Mouse (Mus musculus): Measurements from ENCODE around the gene Pgpep1. TPM values are rescaled to one million over a fixed set of nuclear protein-coding genes. Genes with fewer than 3 reads are reported as not detected.
A peak's percentile ranks its signal among the peaks of the same experiment; 100 is the strongest.

The Pgpep1 gene
- polyA plus RNA-seq, 1 experiment from 2014 or later, result 68.2 TPM

DNA sequence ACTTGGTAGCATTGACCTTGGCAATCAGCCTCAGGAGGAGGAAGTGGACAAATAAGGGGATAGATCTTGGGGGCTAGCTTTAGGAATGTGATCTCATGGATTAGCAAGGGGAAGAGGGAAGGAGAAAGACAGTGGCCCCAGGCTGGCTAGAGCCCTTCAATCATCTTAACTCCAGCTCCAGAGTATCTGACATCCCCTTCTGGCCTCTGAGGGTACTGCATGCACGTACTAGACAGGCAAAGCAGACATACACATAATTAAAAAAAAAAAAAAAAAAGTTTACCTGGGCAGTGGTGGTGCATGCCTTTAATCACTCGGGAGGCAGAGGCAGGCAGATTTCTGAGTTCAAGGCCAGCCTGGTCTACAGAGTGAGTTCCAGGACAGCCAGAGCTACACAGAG is 16.1 kb downstream of the Pgpep1 start:
- Histone ChIP-seq H3K9ac (no peak overlapping the region), H3K4me3 (no peak overlapping the region), H3K27ac (no peak overlapping the region), H3K9me3 (no peaks in the 10 kb centered on the region), H3K4me1 (peaks cover 41% of the 10 kb centered on the region), H3K36me3 (peaks cover 8% of the 10 kb centered on the region; the same call in 1 of the 2 replicates), H3K4me2 (replicated peaks) (no peak overlapping the region), H3K27me3 (no peaks in the 10 kb centered on the region)
- WGBS, result 86% methylated on average over 2 of the region's 2 CpGs
- no peak for ATAC-seq (ENCODE audit: low FRiP score, low read depth)

DNA sequence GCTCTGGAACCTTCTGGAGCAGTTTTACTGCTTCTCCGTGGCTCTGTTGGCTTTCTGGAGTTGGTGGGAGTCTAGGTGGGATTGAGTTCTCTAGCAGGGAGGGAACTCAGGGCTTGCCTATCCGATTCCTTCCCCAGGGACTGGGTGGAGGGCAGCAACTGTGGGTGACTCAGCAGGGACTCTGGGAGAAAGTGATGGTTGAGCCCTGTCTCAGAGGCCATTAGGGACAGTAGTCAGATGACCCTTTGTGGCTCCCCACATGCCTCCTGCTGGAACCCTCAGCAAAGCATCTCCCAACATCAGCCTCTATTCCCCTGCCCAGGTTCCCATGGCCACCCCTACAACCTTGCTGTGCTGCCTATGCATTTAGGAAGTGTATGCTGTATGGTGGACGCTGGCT is 17.2 kb downstream of the Pgpep1 start:
- 54% methylated on average over 3 of the region's 3 CpGs for WGBS

DNA sequence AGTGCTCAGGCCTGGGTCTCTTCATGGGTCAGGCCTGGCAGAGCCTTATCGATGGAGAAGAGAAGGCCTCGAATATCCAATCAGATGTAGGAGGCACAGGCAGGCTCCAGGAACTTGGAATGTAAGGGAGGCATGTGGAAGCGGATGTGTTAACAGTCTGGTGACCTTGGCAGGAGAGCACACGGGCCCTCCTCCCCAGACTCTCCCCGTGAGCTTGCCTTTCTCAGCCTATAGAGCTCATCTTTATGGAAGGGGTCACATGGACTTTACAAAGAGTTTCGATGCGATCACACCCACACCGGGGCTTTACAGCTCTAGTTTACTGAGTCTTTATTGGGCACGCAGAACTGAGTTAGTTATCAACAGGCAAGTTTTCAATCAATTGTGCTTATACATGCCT is 21.4 kb downstream of the Pgpep1 start:
- H3K9ac ChIP-seq, result no peak overlapping the region
- no peaks in the 10 kb centered on the region for H3K9me3 ChIP-seq
- 63% methylated on average over 9 of the region's 9 CpGs for WGBS
- H3K4me1 ChIP-seq, result peaks cover 28% of the 10 kb centered on the region
- no peaks in the 10 kb centered on the region for H3K36me3 ChIP-seq
- H3K4me3 ChIP-seq, result no peak overlapping the region
- no peak overlapping the region for H3K4me2 ChIP-seq (replicated peaks)
- ATAC-seq (ENCODE audit: low FRiP score, low read depth), result no peak
- no peak overlapping the region; the same call in 1 of the 2 replicates for H3K27ac ChIP-seq
- no peaks in the 10 kb centered on the region for H3K27me3 ChIP-seq

More for the DNA sequence above, 17.2 kb downstream of the Pgpep1 start:
- no peaks in the 10 kb centered on the region for H3K36me3 ChIP-seq
- H3K4me3 ChIP-seq, result no peak overlapping the region
- no peaks in the 10 kb centered on the region for H3K27me3 ChIP-seq
- no peaks in the 10 kb centered on the region for H3K9me3 ChIP-seq
- no peak overlapping the region for H3K9ac ChIP-seq
- no peak overlapping the region for H3K27ac ChIP-seq
- no peak overlapping the region for H3K4me2 ChIP-seq (replicated peaks)
- peaks cover 37% of the 10 kb centered on the region for H3K4me1 ChIP-seq
- ATAC-seq (ENCODE audit: low FRiP score, low read depth), result no peak

DNA sequence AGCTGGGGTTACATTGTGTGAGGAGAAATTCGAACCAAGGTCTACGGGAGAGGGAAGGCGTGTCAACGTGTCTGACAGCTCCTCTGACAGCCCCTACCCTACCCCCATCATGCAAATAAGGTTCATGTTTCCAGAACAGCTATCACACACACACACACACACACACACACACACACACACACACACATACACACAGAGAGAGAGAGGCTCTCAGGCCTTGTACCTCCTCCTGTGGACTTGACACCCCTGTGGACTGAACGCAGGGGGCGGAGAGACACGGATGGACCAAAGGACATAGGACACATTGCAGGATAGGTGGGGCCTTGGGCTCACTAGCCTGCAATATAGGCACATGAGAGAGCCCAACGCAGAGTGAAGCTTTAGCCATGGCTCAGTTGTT is 23.4 kb downstream of the Pgpep1 start:
- Histone ChIP-seq H3K4me1 (peaks cover 32% of the 10 kb centered on the region), H3K9ac (0 out of 2 replicates have a peak overlapping the region, but pooled peaks have one; percentile 31), H3K4me3 (no peak overlapping the region), H3K4me2 (replicated peaks) (no peak overlapping the region), H3K27ac (no peak overlapping the region), H3K36me3 (no peaks in the 10 kb centered on the region), H3K27me3 (peaks cover 2% of the 10 kb centered on the region), H3K9me3 (no peaks in the 10 kb centered on the region)
- 55% methylated on average over 8 of the region's 8 CpGs for WGBS
- ATAC-seq (ENCODE audit: low FRiP score, low read depth), result no peak

DNA sequence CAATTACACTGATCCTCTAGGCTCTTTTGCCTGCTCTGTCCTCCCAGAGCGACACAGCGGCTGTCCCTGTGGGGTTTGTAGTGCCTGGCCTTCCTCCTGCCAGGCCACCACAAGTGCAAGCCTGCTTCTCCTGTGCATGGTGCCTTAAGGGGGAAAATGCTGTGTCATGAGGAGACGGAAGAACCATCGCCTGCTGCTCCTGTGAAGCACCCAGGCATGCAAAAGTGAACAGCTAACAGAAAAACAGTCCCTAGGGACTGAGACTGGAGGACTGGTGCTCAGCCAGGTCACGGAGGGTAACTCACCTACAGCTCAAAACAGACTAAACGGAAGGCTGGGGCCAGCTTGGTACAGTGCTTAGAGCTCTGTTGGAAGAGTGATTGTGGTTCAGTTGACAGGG is 24.7 kb downstream of the Pgpep1 start:
- peaks cover 14% of the 10 kb centered on the region for H3K27me3 ChIP-seq
- H3K4me3 ChIP-seq, result no peak overlapping the region
- no peak overlapping the region for H3K9ac ChIP-seq
- H3K36me3 ChIP-seq, result no peaks in the 10 kb centered on the region
- H3K27ac ChIP-seq, result no peak overlapping the region
- H3K4me1 ChIP-seq, result peaks cover 45% of the 10 kb centered on the region
- WGBS, result 77% methylated on average over 6 of the region's 6 CpGs
- no peak overlapping the region for H3K4me2 ChIP-seq (replicated peaks)
- no peaks in the 10 kb centered on the region for H3K9me3 ChIP-seq
- ATAC-seq (ENCODE audit: low FRiP score, low read depth), result no peak

DNA sequence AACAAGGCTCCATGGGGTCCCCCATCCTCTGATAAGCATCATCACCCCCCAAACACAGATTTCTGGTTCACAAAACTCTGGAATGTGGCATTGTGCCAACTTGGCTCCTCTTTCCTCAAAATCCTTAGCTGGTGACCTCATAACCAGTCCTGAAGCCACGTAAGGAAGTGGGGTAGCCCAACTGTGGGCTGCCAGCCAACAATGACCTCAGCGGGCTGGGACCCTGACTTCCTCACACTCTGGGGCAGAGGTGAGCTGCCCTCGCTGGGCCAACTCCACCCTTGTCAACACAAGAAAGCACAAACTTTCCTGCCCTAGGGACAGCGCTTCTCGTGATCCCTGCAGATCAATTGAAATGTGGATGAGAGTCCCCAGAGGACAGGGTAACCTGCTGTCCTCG is 26.1 kb downstream of the Pgpep1 start:
- no peak overlapping the region for H3K9ac ChIP-seq
- H3K4me2 ChIP-seq (replicated peaks), result 0 out of 2 replicates have a peak overlapping the region, but pooled peaks have one; percentile 4
- H3K4me1 ChIP-seq, result peaks cover 55% of the 10 kb centered on the region
- no peaks in the 10 kb centered on the region for H3K36me3 ChIP-seq
- WGBS, result 53% methylated on average over 6 of the region's 6 CpGs
- H3K4me3 ChIP-seq, result no peak overlapping the region
- H3K27ac ChIP-seq, result no peak overlapping the region
- no peaks in the 10 kb centered on the region for H3K9me3 ChIP-seq
- peaks cover 14% of the 10 kb centered on the region for H3K27me3 ChIP-seq
- no peak for ATAC-seq (ENCODE audit: low FRiP score, low read depth)

DNA sequence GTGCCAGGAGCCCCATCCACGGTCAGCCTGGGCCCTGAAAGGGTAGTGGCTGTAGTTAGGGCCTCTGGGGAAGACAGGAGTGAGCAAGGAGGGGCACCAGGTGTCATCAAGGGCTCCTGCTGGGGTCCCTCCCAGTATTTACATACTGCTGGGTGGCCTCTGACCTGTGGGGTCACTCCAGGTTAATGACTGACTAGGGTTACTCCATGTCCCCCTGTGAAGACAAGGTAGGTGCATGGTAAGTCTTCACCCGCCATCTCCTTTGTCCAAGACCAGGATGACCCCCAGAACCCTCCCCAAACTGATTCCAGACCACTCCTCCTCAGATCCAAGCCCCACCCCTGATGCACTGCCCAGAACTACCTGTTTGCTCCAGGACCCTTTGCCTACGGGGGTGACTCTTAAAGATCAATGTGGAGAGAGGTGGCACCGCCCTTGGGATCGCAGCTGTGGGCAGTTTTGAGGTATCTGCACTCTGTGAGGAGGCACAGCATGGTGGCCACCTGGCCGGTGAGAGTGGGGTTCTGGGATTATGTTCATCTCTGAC is 27.8 kb downstream of the Pgpep1 start, which contains the start of gene Gdf15:
Gene Gdf15, minus strand, starts transcription at position 111 of the 547 bp plus-strand sequence.
- Histone ChIP-seq H3K36me3 (no peaks in the 10 kb centered on the region), H3K9ac (peak within 1 kb of the TSS; percentile 25; the same call in 1 of the 2 replicates), H3K27ac (no peak within 1 kb of the TSS), H3K9me3 (no peaks in the 10 kb centered on the region), H3K4me2 (replicated peaks) (peak within 1 kb of the TSS; percentile 77; the same call in 1 of the 2 replicates), H3K27me3 (peaks cover 14% of the 10 kb centered on the region), H3K4me1 (peaks cover 49% of the 10 kb centered on the region), H3K4me3 (no peak within 1 kb of the TSS)
- 63% methylated on average over 6 of the region's 6 CpGs for WGBS
- ATAC-seq (ENCODE audit: low FRiP score, low read depth), result no peak

DNA sequence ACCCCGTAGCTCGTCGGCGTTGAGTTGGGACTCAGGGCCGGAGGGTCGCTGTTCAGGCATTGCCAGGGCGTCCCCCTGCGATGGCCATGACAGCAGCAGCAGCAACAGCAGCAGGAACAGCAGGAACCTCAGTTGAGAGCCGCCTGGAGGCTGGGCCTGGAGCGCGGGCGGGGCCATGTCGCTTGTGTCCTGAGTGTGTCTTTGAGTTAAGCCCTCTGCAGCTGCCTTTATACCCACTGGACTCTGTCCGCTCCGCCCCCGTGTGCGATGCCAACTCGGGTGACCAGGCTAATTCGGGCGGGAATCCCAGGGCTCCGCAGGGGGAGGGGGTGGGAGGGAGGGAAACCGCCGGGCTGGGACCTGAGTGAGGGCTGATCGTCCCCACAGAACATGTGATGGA is 28.8 kb downstream of the Pgpep1 start:
- H3K27ac ChIP-seq, result no peak overlapping the region
- H3K36me3 ChIP-seq, result no peaks in the 10 kb centered on the region
- H3K9ac ChIP-seq, result peak overlapping the region; percentile 25; the same call in 1 of the 2 replicates
- peaks cover 40% of the 10 kb centered on the region for H3K4me1 ChIP-seq
- H3K27me3 ChIP-seq, result peaks cover 14% of the 10 kb centered on the region
- H3K4me2 ChIP-seq (replicated peaks), result peak overlapping the region; percentile 77; the same call in 1 of the 2 replicates
- WGBS, result 20% methylated on average over 24 of the region's 24 CpGs
- no peak for ATAC-seq (ENCODE audit: low FRiP score, low read depth)
- no peaks in the 10 kb centered on the region for H3K9me3 ChIP-seq
- H3K4me3 ChIP-seq, result no peak overlapping the region

DNA sequence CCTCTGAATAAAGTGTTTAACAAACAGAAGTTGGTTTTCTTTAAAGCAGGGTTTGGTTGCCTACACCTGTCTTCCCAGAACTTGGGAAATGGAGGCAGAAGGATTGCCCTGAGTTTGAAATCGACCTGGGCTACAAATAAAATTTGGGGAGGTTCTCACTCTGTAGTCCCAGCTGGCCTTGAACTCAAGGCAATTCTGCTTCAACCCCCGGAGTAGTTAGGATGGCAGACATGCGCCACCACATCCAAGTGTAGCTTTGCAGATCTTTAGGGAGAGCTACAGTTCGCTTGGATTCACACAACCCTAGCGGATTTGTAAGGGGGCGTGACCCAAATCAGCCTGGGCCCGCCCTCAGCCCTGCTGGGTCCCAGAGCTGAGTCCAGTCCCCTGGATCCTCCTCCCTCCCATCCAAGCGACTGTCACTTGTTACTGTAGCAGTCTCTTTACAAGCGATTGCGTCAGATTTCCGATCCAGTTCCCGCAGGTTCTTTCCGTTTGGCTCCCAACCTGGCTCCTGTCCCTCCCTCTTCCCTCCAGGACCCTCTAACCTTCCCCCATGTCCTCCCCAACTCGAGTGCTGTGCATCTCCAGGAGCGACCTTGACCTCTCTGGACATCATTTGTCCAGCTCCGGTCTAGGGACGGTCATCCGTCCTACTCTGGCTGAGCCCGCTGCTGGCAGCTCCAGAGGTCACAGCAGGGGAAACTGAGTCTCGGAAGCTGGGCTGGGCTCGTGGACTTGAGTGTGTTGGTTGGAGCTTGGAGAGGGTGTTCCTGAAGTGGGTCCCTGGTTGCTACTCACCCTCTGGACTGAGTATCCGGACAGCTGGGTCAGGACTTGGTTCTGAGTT is 29.4 kb downstream of the Pgpep1 start:
- no peak overlapping the region for H3K9ac ChIP-seq
- H3K36me3 ChIP-seq, result no peaks in the 10 kb centered on the region
- H3K27ac ChIP-seq, result no peak overlapping the region
- no peaks in the 10 kb centered on the region for H3K9me3 ChIP-seq
- peaks cover 14% of the 10 kb centered on the region for H3K27me3 ChIP-seq
- peak overlapping the region; percentile 53; the same call in 1 of the 2 replicates for H3K4me3 ChIP-seq
- peak overlapping the region; percentile 77 for H3K4me2 ChIP-seq (replicated peaks)
- H3K4me1 ChIP-seq, result peaks cover 37% of the 10 kb centered on the region
- ATAC-seq (ENCODE audit: low FRiP score, low read depth), result no peak
- 16% methylated on average over 22 of the region's 22 CpGs for WGBS

DNA sequence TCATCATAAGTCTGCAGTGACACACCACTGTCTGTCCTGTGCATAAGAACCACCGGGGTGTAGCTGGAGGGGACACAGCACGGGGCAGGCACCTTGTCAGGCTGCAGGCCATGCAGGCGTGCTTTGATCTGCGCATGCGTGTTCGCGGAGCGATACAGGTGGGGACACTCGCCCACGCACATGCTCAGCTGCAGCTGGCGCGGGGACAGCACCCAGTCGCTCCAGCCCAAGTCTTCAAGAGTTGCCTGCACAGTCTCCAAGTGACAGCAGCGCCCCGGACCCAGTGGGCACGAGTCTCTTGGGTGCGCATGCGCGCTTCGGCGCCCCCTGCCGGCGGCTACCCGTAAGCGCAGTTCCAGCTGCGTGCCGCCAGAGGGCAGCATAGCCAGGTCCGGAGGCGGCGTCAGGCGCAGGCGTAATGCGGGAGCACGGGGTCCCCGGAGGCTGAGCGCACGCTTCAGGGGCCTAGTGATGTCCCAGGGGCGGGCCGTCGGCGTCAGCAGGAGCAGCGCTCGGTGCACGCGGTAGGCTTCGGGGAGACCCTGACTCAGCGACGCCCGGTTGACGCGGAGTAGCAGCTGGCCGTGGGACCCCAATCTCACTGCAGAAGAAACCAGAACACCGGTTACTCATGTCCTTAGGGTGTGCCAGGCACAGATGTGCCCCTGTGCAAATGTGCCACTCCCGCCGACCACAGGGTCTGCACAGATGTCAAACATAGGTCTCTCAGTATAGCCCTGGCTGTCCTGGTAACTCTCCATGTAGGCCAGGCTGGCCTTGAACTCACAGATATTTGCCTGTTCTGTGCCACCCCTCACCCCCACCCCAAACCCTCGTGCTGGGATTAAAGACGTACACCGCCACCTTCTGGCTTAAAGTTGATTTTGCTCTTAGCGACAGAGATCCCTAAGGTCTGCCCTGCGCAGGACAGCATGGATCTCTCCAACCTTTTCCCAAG is 30.3 kb downstream of the Pgpep1 start:
- peak; percentile 89 for ATAC-seq (ENCODE audit: low FRiP score, low read depth)
- 1% methylated on average over 60 of the region's 60 CpGs for WGBS
- Histone ChIP-seq H3K9me3 (no peaks in the 10 kb centered on the region), H3K4me3 (peak overlapping the region; percentile 53), H3K4me2 (replicated peaks) (peak overlapping the region; percentile 77), H3K27me3 (peaks cover 14% of the 10 kb centered on the region), H3K27ac (0 out of 2 replicates have a peak overlapping the region, but pooled peaks have one; percentile 22), H3K36me3 (no peaks in the 10 kb centered on the region), H3K4me1 (peaks cover 43% of the 10 kb centered on the region), H3K9ac (peak overlapping the region; percentile 70)

DNA sequence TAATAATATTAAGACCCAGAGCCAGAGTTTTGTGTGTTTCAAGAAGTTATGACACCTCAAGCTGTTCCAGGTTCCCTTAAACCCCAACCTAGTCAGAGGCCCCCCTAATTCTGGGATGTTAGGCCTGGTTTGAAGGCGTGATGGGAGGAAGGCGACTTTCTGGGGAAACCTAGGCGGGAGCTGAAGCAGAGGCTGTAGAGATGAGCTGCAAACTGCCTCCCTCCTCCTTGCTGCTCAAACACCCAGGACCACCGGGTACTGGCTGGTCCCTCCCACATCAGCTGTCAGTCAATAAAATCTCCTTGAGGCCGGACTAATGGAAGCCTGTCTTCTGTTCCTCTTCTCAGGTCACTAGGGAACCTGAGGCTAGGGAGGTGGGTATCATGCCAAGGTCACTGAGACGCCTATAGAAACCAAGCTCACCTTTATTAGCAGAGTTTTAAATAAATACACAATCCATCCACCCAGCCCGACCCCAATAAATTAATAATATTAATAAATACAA is 31.1 kb downstream of the Pgpep1 start:
- Histone ChIP-seq H3K9ac (peak overlapping the region; percentile 70), H3K36me3 (no peaks in the 10 kb centered on the region)

More for the DNA sequence above, 31.1 kb downstream of the Pgpep1 start:
- no peak for ATAC-seq (ENCODE audit: low FRiP score, low read depth)
- 57% methylated on average over 7 of the region's 7 CpGs for WGBS
- H3K4me3 ChIP-seq, result peak overlapping the region; percentile 53
- H3K9me3 ChIP-seq, result no peaks in the 10 kb centered on the region
- peak overlapping the region; percentile 77 for H3K4me2 ChIP-seq (replicated peaks)
- H3K27ac ChIP-seq, result peak overlapping the region; percentile 22; the same call in 1 of the 2 replicates
- H3K4me1 ChIP-seq, result peaks cover 39% of the 10 kb centered on the region
- H3K27me3 ChIP-seq, result peaks cover 14% of the 10 kb centered on the region
